26 mouse cellular contexts compared by ENCODE assay signal in the genomic region with DNA sequence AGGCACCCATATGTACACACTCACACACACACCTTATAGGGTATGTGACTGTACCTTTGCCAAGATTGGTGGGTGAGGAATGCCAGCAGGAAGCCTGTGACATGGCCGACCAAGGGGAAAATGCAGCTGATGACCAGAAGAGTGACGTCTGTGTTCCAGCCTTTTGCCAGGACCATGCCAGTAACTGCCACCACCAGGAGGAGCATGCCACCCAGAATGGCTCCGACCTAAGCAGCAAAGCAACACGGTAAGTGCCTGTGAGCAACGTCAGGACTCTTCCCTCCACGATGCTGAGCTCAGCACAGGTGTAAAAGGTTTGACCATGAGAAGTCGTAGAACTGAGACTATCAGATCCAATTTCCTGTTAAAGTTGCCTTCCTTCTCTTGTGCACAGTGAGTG. TPM values are rescaled to one million over a fixed set of nuclear protein-coding genes. Genes with fewer than 3 reads are reported as not detected.
DNase-seq lines count a peak whose midpoint lies in the region; ATAC-seq and TF ChIP-seq lines count a peak whose summit lies in the region.
"Had no signal": no experiment of that assay in that cellular context is flagged by ENCODE, and none has a peak within 500 bp of the region (broad histone marks: within the 10 kb centered on the region; RNA-seq: fewer than 3 reads in every experiment).

No protein-coding gene starts in this region.

- intact Hi-C loops in heart, postnatal 10 days (cut with DNase I): no loop called here

- H3K27me3 ChIP-seq in kidney, postnatal 0 days (ENCODE audit: insufficient read depth, low read length): no peaks in the 10 kb centered on the region
- no peaks in the 10 kb centered on the region for H3K27me3 ChIP-seq in kidney, embryonic 15.5 days
- H3K27me3 ChIP-seq in megakaryocyte, embryonic 14.5 days (replicated peaks): peaks cover 4% of the 10 kb centered on the region
- H3K27me3 ChIP-seq: limb, embryonic 15.5 days; lung, embryonic 15.5 days had no signal

- H3K4me2 ChIP-seq in kidney, postnatal 0 days (ENCODE audit: low read length): no peak overlapping the region
- no peak overlapping the region for H3K4me2 ChIP-seq in kidney, embryonic 15.5 days
- H3K4me2 ChIP-seq: limb, embryonic 15.5 days; lung, embryonic 15.5 days had no signal

- H3K9ac ChIP-seq in kidney, postnatal 0 days (ENCODE audit: low read depth, low read length): no peak overlapping the region
- H3K9ac ChIP-seq in kidney, embryonic 15.5 days: no peak overlapping the region
- H3K9ac ChIP-seq: limb, embryonic 15.5 days; lung, embryonic 15.5 days had no signal

- H3K4me3 ChIP-seq in kidney, postnatal 0 days (replicated peaks; ENCODE audit: low read depth, low read length): no peak overlapping the region
- no peak overlapping the region for H3K4me3 ChIP-seq in kidney, embryonic 15.5 days (replicated peaks)
- H3K4me3 ChIP-seq in megakaryocyte, embryonic 14.5 days (replicated peaks): peak overlapping the region; percentile 11
- H3K4me3 ChIP-seq: forebrain, embryonic 10.5 days; limb, embryonic 15.5 days; lung, embryonic 15.5 days had no signal

- H3K36me3 ChIP-seq in kidney, postnatal 0 days (ENCODE audit: insufficient read depth, low read length): no peaks in the 10 kb centered on the region
- no peaks in the 10 kb centered on the region for H3K36me3 ChIP-seq in kidney, embryonic 15.5 days
- no peaks in the 10 kb centered on the region for H3K36me3 ChIP-seq in megakaryocyte, embryonic 14.5 days (replicated peaks; ENCODE audit: low read length)
- H3K36me3 ChIP-seq: forebrain, embryonic 10.5 days; limb, embryonic 15.5 days; lung, embryonic 15.5 days had no signal

- ATAC-seq in kidney, postnatal 0 days (replicated peaks; ENCODE audit: low FRiP score, low read depth): no peak
- no peak for ATAC-seq in kidney, embryonic 15.5 days (replicated peaks; ENCODE audit: low FRiP score)
- ATAC-seq in megakaryocyte, adult 5-6 weeks (ENCODE audit: poor library complexity, severe bottlenecking): no peak
- no peak for ATAC-seq in frontal cortex, adult (ENCODE audit: low TSS enrichment)
- ATAC-seq: midbrain, embryonic 16.5 days had no signal

- no peak overlapping the region for H3K27ac ChIP-seq in kidney, postnatal 0 days
- no peak overlapping the region for H3K27ac ChIP-seq in kidney, embryonic 15.5 days
- H3K27ac ChIP-seq: forebrain, embryonic 10.5 days; limb, embryonic 15.5 days had no signal

- 82% methylated on average over 7 of the region's 7 CpGs for WGBS in kidney, postnatal 0 days
- WGBS in kidney, embryonic 15.5 days: 87% methylated on average over 7 of the region's 7 CpGs

- peak; percentile 78 for DNase-seq in heart, adult 11 months
- DNase-seq in heart, postnatal 10 days: no peak
- no peak for DNase-seq in kidney, postnatal 0 days (ENCODE audit: low spot score)
- DNase-seq: adrenal gland, postnatal 10 days; cerebellum, adult 18-20 months; cerebellum, postnatal 14 days; gastrocnemius, postnatal 36 days; heart, postnatal 14 days; kidney, adult 8-10 months; kidney, postnatal 25 days; thymus, adult 18-20 months; thymus, postnatal 36 days had no signal

- peak; percentile 49 for TF ChIP-seq CTCF in kidney, postnatal 0 days (IDR thresholded peaks at IDR 0.05; ENCODE audit: low read depth)

- H3K4me1 ChIP-seq in kidney, postnatal 0 days (replicated peaks; ENCODE audit: insufficient read depth, low read length): no peaks in the 10 kb centered on the region
- H3K4me1 ChIP-seq in kidney, embryonic 15.5 days: no peaks in the 10 kb centered on the region
- H3K4me1 ChIP-seq in megakaryocyte, embryonic 14.5 days: no peaks in the 10 kb centered on the region

- no peaks in the 10 kb centered on the region for H3K9me3 ChIP-seq in kidney, postnatal 0 days (replicated peaks; ENCODE audit: low read length)
- no peaks in the 10 kb centered on the region for H3K9me3 ChIP-seq in kidney, embryonic 15.5 days (replicated peaks)
- 0 out of 2 replicates have a peak, but pooled peaks cover 3% of the 10 kb centered on the region for H3K9me3 ChIP-seq in megakaryocyte, embryonic 14.5 days
- H3K9me3 ChIP-seq: forebrain, embryonic 10.5 days; limb, embryonic 15.5 days; lung, embryonic 15.5 days had no signal

RNA-seq across cellular contexts. Expression of a gene that starts 16.9 kb away (rescaled TPM):
- 1 to 10 TPM; 1.6 to 8.5 TPM for total RNA-seq in heart, postnatal 10 days (2021)
- 0.27 and 0.39 TPM in 2 replicates for polyA plus RNA-seq in kidney, postnatal 0 days (2015; fragmentation: Nextera tagmentation; extraction: Ambion mirVana)
- 0.19 and 0.32 TPM in 2 replicates for polyA plus RNA-seq in kidney, embryonic 15.5 days (2015; fragmentation: Nextera tagmentation; extraction: Ambion mirVana)
- polyA plus RNA-seq in megakaryocyte, embryonic 14.5 days (2012; ENCODE audit: insufficient read depth, low replicate concordance): not detected in 2 replicates
- total RNA-seq in megakaryocyte, adult 5-6 weeks (2015): not detected in 2 replicates
- not detected in 2 replicates for total RNA-seq in megakaryocyte, adult 5-6 weeks (2017)
- total RNA-seq: left cerebral cortex, adult 18-20 months had no signal
- polyA plus RNA-seq: embryonic facial prominence, embryonic 11.5 days; forebrain, embryonic 10.5 days had no signal

RNA-seq across cellular contexts. Expression of a gene that starts 43.5 kb away (rescaled TPM):
- not detected for total RNA-seq in heart, postnatal 10 days (2021)
- 0.11 and 0.20 TPM in 2 replicates for polyA plus RNA-seq in kidney, postnatal 0 days (2015; fragmentation: Nextera tagmentation; extraction: Ambion mirVana)
- 0.22 TPM in 1 of 2 replicates, not detected in the other for polyA plus RNA-seq in kidney, embryonic 15.5 days (2015; fragmentation: Nextera tagmentation; extraction: Ambion mirVana)
- polyA plus RNA-seq in megakaryocyte, embryonic 14.5 days (2012; ENCODE audit: insufficient read depth, low replicate concordance): not detected in 2 replicates
- total RNA-seq in megakaryocyte, adult 5-6 weeks (2015): not detected in 2 replicates
- not detected in 2 replicates for total RNA-seq in megakaryocyte, adult 5-6 weeks (2017)
- total RNA-seq: adrenal gland, postnatal 10 days; heart, postnatal 14 days; left cerebral cortex, adult 18-20 months; left cerebral cortex, postnatal 36 days had no signal
- polyA plus RNA-seq: hindbrain, embryonic 11.5 days; neural tube, embryonic 14.5 days; spleen, adult 2 months had no signal
